16 mouse cellular contexts compared by ENCODE assay signal in the genomic region with DNA sequence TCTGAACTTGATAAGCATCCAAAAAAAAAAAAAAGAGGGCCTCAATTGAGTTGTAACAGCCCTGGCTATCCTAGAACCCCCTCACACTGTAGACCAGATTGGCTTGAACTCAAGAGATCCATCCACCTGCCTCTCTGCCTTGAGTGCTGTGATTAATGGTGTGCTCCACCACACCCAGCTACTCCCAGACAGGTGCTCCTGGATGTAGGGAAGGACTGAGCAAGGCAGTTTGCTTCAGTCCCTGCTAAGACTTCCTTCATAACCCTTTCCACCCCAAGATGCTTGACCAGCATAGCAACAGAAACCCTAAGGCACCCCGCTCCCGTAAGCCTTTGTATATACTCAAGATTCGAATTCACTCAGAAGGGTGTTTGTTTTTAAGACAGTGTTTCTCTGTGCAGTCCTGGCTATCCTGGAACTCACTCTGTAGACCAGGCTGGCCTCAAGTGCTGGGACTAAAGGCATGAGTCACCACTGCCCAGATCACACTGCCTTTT. TPM values are rescaled to one million over a fixed set of nuclear protein-coding genes. Genes with fewer than 3 reads are reported as not detected.
A peak's percentile ranks its signal among the peaks of the same experiment; 100 is the strongest.
DNase-seq lines count a peak whose midpoint lies in the region; ATAC-seq and TF ChIP-seq lines count a peak whose summit lies in the region.
"Had no signal": no experiment of that assay in that cellular context is flagged by ENCODE, and none has a peak within 500 bp of the region (broad histone marks: within the 10 kb centered on the region; RNA-seq: fewer than 3 reads in every experiment).

No protein-coding gene starts in this region.

- H3K4me2 ChIP-seq in liver, embryonic 12.5 days = no peak overlapping the region
- no peak overlapping the region for H3K4me2 ChIP-seq in intestine, postnatal 0 days (replicated peaks; ENCODE audit: low read depth)
- H3K4me2 ChIP-seq: heart, embryonic 12.5 days had no signal

- no peaks in the 10 kb centered on the region for H3K4me1 ChIP-seq in liver, embryonic 12.5 days
- no peaks in the 10 kb centered on the region for H3K4me1 ChIP-seq in intestine, postnatal 0 days (replicated peaks; ENCODE audit: control insufficient read depth, insufficient read depth, low read length)
- H3K4me1 ChIP-seq: heart, embryonic 12.5 days had no signal

- no peak overlapping the region for H3K27ac ChIP-seq in liver, embryonic 12.5 days
- no peak overlapping the region for H3K27ac ChIP-seq in intestine, postnatal 0 days (ENCODE audit: low read depth, low read length)

- WGBS in liver, embryonic 12.5 days (ENCODE audit: insufficient replicate concordance) = 85% methylated on average over 3 of the region's 3 CpGs
- 77% methylated on average over 3 of the region's 3 CpGs for WGBS in intestine, postnatal 0 days

- no peak for TF ChIP-seq CTCF in intestine, postnatal 0 days (IDR thresholded peaks at IDR 0.05; ENCODE audit: low read depth)

- ATAC-seq in liver, embryonic 12.5 days = peak; percentile 22; the same call in 1 of the 2 replicates
- ATAC-seq in intestine, postnatal 0 days = 0 out of 2 replicates have a peak, but pooled peaks have one; percentile 26
- ATAC-seq: activated CD4-positive, CD25-positive, alpha-beta regulatory T cell, adult 4 months; inflammation-experienced regulatory T-cells, adult 6 months had no signal

- no peak overlapping the region for H3K4me3 ChIP-seq in liver, embryonic 12.5 days
- H3K4me3 ChIP-seq in intestine, postnatal 0 days (ENCODE audit: low read depth, low read length) = no peak overlapping the region
- H3K4me3 ChIP-seq: heart, embryonic 12.5 days had no signal

- H3K36me3 ChIP-seq in liver, embryonic 12.5 days = peaks cover 54% of the 10 kb centered on the region
- H3K36me3 ChIP-seq in intestine, postnatal 0 days (ENCODE audit: control insufficient read depth, insufficient read depth) = peaks cover 42% of the 10 kb centered on the region

- H3K9ac ChIP-seq in liver, embryonic 12.5 days = no peak overlapping the region
- no peak overlapping the region for H3K9ac ChIP-seq in intestine, postnatal 0 days (ENCODE audit: low read depth, low read length)
- H3K9ac ChIP-seq: heart, embryonic 12.5 days had no signal

- no peaks in the 10 kb centered on the region for H3K9me3 ChIP-seq in liver, embryonic 12.5 days (replicated peaks)
- H3K9me3 ChIP-seq in intestine, postnatal 0 days (ENCODE audit: control insufficient read depth) = no peaks in the 10 kb centered on the region
- H3K9me3 ChIP-seq: G1E; heart, embryonic 12.5 days had no signal

- DNase-seq in embryo, embryonic 9.5 days (ENCODE audit: extremely low spot score) = peak; percentile 18
- DNase-seq in embryo, embryonic 11 days = no peak
- no peak for DNase-seq in liver
- peak; percentile 59 for DNase-seq in ES-CJ7 (ENCODE audit: low read depth, low spot score)
- DNase-seq in adrenal gland, postnatal 10 days = no peak
- no peak for DNase-seq in adrenal gland, adult 18-20 months (ENCODE audit: low spot score in 2 of 2)
- DNase-seq: cerebellum, postnatal 14 days; heart, postnatal 36 days; kidney, postnatal 36 days; lung, postnatal 4 days had no signal

- H3K27me3 ChIP-seq in liver, embryonic 12.5 days (replicated peaks) = no peaks in the 10 kb centered on the region
- no peaks in the 10 kb centered on the region for H3K27me3 ChIP-seq in intestine, postnatal 0 days (replicated peaks; ENCODE audit: control insufficient read depth, insufficient read depth, low read length)
- H3K27me3 ChIP-seq: heart, embryonic 12.5 days had no signal

RNA-seq across cellular contexts. Expression of a gene that starts 28.2 kb away (rescaled TPM):
- 0.18 and 0.24 TPM in 2 replicates for polyA plus RNA-seq in liver, embryonic 12.5 days (2016; fragmentation: Nextera tagmentation; extraction: Ambion mirVana)
- polyA plus RNA-seq in intestine, postnatal 0 days (2015; fragmentation: Nextera tagmentation; extraction: Ambion mirVana) = 0.12 TPM in 1 of 2 replicates, not detected in the other
- under 1 TPM; 0.15 to 0.39 TPM for total RNA-seq in adrenal gland, postnatal 10 days (2021)
- total RNA-seq in adrenal gland, adult 18-20 months (2021) = under 1 TPM; 0.13 to 0.38 TPM
- total RNA-seq: heart, postnatal 36 days had no signal

RNA-seq across cellular contexts. Expression of a gene that starts 34.3 kb away (rescaled TPM):
- 20.5 and 21.4 TPM in 2 replicates for polyA plus RNA-seq in liver, embryonic 12.5 days (2016; fragmentation: Nextera tagmentation; extraction: Ambion mirVana)
- polyA plus RNA-seq in intestine, postnatal 0 days (2015; fragmentation: Nextera tagmentation; extraction: Ambion mirVana) = 14.1 TPM in 2 replicates
- total RNA-seq in adrenal gland, postnatal 10 days (2021) = 100 to 1,000 TPM; 107 to 121 TPM
- total RNA-seq in adrenal gland, adult 18-20 months (2021) = 100 to 1,000 TPM in 1 of 2 experiments, 10 to 100 TPM in 1; 90.3 to 110 TPM

Comparison
In these comparisons a context has a peak if more than half of its experiments do, and no peak if none do; other contexts are left out.
1. DNase-seq: peak in embryo, embryonic 9.5 days (single experiment) and ES-CJ7 (single experiment); none in embryo, embryonic 11 days (single experiment), liver (single experiment), adrenal gland, postnatal 10 days (single experiment) and adrenal gland, adult 18-20 months (0 of 2).